Mouse (Mus musculus) forebrain, embryonic 14.5 days (tissue): ENCODE data around the gene Myh6. TPM values are rescaled to one million over a fixed set of nuclear protein-coding genes. Genes with fewer than 3 reads are reported as not detected.
"Not testable (repeated sequence)": the region's sequence is repeated elsewhere in the genome, so short reads cannot be mapped to it uniquely, and the experiment has no call there.

Experiments used
- ATAC-seq: fragments of 200-750 bp; cut with Nextera tagmentation; 2 replicates; pipeline ENCODE4 v1.8.0; 2017; ENCODE audit warnings: mild to moderate bottlenecking, moderate library complexity
- DNase-seq: peaks from one replicate; pipeline ENCODE4 v3.0.0-alpha.2; 2015; ENCODE audit warnings: low spot score
- H3K27ac ChIP-seq: fragments of 300-500 bp; sonication (generic); 2 replicates; pipeline ENCODE4 v1.5.1; 2014; ENCODE audit warnings: low read depth, mild to moderate bottlenecking, control low read depth, low read length, moderate library complexity
- H3K27me3 ChIP-seq: fragments of 300-500 bp; sonication (generic); replicated peaks from 2 replicates; pipeline ENCODE4 v1.6.1; 2014; ENCODE audit warnings: low read length, control low read depth, mixed read lengths; ENCODE audit not compliant: control insufficient read depth, insufficient read depth
- H3K36me3 ChIP-seq: fragments of 300-500 bp; sonication (generic); 2 replicates; pipeline ENCODE4 v1.6.1; 2014; ENCODE audit warnings: low read length, control low read depth; ENCODE audit not compliant: control insufficient read depth, insufficient read depth
- H3K4me1 ChIP-seq: fragments of 300-500 bp; sonication (generic); 2 replicates; pipeline ENCODE4 v1.6.1; 2014; ENCODE audit warnings: antibody characterized with exemption, low read length, control low read depth; ENCODE audit not compliant: control insufficient read depth, insufficient read depth
- H3K4me2 ChIP-seq: fragments of 300-500 bp; sonication (generic); 2 replicates; pipeline ENCODE4 v1.6.1; 2014; ENCODE audit warnings: mild to moderate bottlenecking, control low read depth, low read length
- H3K4me3 ChIP-seq: fragments of 300-500 bp; sonication (generic); 2 replicates; pipeline ENCODE4 v1.5.1; 2014; ENCODE audit warnings: low read depth, low read length, control low read depth
- H3K9ac ChIP-seq: fragments of 300-500 bp; sonication (generic); 2 replicates; pipeline ENCODE4 v1.6.1; 2014; ENCODE audit warnings: mild to moderate bottlenecking, low read length, control low read depth, moderate library complexity
- H3K9me3 ChIP-seq: fragments of 300-500 bp; sonication (generic); replicated peaks from 2 replicates; pipeline ENCODE4 v1.6.1; 2016; ENCODE audit warnings: low read length, control low read depth, mixed read lengths; ENCODE audit not compliant: control insufficient read depth
- WGBS: fragments of 180-500 bp; shearing (Covaris S2); extraction: QIAGEN DNeasy Blood & Tissue Kit; methylation state at CpG from one replicate; pipeline ENCODE4 v1.1.7; 2014; 5-methylcytosine and 5-hydroxymethylcytosine counted together
- polyA plus RNA-seq: library from polyadenylated mRNA; unstranded; fragments of >200 nt; fragmentation: Nextera tagmentation; extraction: Ambion mirVana; gene quantifications from 2 replicates; pipeline ENCODE4 v1.2.1, GENCODE M21; 2014

The Myh6 gene
- polyA plus RNA-seq, 1 experiment from 2014 or later = 1.2 TPM

DNA sequence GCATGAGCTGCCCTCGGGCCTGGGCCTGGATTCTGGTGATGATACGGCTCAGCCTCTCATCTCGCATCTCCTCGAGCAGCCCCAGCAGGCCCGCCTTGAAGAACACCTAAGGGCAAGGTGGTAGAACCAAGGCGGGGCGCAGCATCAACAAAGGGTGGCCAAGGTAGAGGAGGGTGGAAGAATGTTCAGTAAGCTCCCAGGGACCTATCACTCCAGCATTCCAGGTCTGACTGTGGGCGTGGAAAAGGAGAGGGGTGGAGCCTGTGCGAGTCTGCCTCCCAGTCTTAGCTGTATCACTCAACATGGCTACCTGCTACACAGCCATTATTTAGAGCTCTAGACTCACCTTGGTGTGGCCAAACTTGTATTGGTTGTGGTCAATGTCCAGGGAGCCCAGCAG is 10.2 kb downstream of the Myh6 start:
- WGBS = 88% methylated on average over 9 of the region's 9 CpGs
- no peaks in the 10 kb centered on the region for H3K4me1 ChIP-seq
- no peaks in the 10 kb centered on the region for H3K36me3 ChIP-seq
- no peak overlapping the region for H3K9ac ChIP-seq
- H3K27me3 ChIP-seq = no peaks in the 10 kb centered on the region
- H3K9me3 ChIP-seq = no peaks in the 10 kb centered on the region
- H3K4me2 ChIP-seq = no peak overlapping the region
- DNase-seq = no peak
- no peak for ATAC-seq
- H3K4me3 ChIP-seq = no peak overlapping the region
- no peak overlapping the region for H3K27ac ChIP-seq

DNA sequence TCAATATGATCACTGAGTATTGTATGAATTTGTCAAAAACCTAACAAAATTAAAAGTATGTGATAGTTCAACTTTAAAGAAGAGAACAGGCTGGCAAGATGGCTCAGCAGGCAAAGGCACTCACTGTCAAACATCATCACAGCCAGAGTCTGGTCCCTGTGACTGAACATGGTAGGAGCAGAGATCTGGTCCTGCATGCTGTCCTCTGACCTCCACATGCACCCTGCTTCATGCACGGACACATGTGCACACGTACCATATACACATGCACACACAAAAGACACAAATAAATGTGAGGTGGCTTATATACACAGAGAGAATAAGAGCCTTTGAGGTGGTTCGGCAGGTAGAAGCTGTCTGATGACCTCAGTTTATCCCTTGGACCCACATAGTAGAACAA is 11.2 kb downstream of the Myh6 start:
- no peaks in the 10 kb centered on the region for H3K36me3 ChIP-seq
- H3K27ac ChIP-seq = no peak overlapping the region
- no peak overlapping the region for H3K9ac ChIP-seq
- no peaks in the 10 kb centered on the region for H3K27me3 ChIP-seq
- 83% methylated on average over 3 of the region's 3 CpGs for WGBS
- no peaks in the 10 kb centered on the region for H3K4me1 ChIP-seq
- no peak overlapping the region for H3K4me2 ChIP-seq
- H3K4me3 ChIP-seq = no peak overlapping the region
- no peaks in the 10 kb centered on the region for H3K9me3 ChIP-seq
- ATAC-seq (no peak), DNase-seq (no peak)

DNA sequence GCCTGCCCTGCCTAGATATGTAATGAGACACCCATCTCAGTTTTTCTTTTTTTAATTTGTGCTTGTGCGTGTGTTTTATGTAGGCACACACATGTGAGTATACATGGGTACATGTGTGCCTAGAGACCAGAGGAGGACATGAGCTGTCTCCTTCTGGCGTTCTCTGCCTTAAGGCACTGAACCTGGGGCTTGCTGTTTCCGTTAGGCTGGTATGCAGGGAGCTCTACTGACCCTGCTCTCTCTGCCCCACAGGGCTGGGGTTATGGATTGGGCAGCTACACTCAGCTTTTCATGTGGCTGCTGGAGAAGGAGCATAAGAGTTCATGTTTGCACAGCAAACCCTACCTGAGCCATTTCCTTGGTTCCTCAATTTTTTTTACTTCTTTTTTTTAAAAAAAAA is 12.3 kb downstream of the Myh6 start:
- H3K4me3 ChIP-seq = no peak overlapping the region
- no peak overlapping the region for H3K27ac ChIP-seq
- WGBS = 87% methylated on average over 3 of the region's 3 CpGs
- no peaks in the 10 kb centered on the region for H3K9me3 ChIP-seq
- no peak overlapping the region for H3K9ac ChIP-seq
- H3K4me1 ChIP-seq = no peaks in the 10 kb centered on the region
- H3K36me3 ChIP-seq = no peaks in the 10 kb centered on the region
- DNase-seq (no peak), ATAC-seq (no peak)
- H3K4me2 ChIP-seq = no peak overlapping the region
- no peaks in the 10 kb centered on the region for H3K27me3 ChIP-seq

DNA sequence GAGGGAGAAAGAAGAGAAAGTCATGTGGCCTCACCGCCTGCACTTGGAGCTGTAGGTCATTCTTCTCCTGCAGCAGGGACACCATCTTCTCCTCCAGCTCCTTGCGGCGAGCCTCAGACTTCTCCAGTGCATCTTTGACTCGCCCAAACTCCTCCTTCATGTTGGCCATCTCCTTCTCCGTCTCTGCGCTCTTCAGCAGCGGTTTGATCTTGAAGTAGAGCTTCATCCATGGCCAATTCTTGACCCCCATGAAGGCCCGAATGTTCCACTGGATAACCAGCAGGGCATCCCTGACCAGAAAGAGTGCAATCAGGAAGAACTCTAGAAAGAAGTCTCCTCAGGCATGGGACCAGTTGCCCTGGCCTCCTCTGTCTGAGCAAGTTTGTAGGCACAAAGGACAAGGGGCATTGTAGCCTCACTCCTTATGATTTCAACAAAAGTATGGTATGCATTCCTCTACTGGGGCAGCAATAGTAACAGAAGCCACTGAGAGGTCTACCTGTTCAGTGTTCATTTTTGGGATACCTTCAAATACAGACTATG is 13.0 kb downstream of the Myh6 start:
- H3K4me3 ChIP-seq = no peak overlapping the region
- no peaks in the 10 kb centered on the region for H3K36me3 ChIP-seq
- no peak for DNase-seq
- H3K9ac ChIP-seq = no peak overlapping the region
- ATAC-seq = no peak
- H3K4me1 ChIP-seq = no peaks in the 10 kb centered on the region
- no peak overlapping the region for H3K27ac ChIP-seq
- no peaks in the 10 kb centered on the region for H3K9me3 ChIP-seq
- no peak overlapping the region for H3K4me2 ChIP-seq
- 89% methylated on average over 8 of the region's 8 CpGs for WGBS
- H3K27me3 ChIP-seq = no peaks in the 10 kb centered on the region

DNA sequence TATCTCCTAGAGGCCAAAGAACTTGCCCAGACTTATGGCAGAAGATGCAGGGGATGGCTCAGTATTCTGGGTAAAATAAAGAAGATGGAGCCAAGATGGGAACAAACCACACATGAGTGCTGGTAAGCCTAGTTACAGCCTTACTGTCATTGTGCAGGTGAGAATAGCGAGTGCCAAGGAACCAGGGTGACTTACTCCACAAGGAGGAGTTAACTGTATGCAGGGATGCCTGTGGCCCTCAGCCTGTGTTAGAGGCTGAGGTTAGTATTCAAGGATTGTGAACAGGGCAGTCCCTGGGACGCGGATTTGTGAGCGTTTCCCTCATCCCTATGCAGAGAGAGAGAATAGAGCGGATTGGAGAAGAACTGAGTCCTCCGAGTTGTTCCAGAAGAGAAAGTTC is 15.1 kb downstream of the Myh6 start:
- Histone ChIP-seq H3K27me3 (no peaks in the 10 kb centered on the region), H3K9me3 (no peaks in the 10 kb centered on the region), H3K4me3 (no peak overlapping the region), H3K27ac (no peak overlapping the region), H3K4me2 (no peak overlapping the region), H3K9ac (no peak overlapping the region), H3K36me3 (no peaks in the 10 kb centered on the region), H3K4me1 (no peaks in the 10 kb centered on the region)
- no peak for ATAC-seq
- DNase-seq = no peak
- WGBS = 82% methylated on average over 6 of the region's 6 CpGs

DNA sequence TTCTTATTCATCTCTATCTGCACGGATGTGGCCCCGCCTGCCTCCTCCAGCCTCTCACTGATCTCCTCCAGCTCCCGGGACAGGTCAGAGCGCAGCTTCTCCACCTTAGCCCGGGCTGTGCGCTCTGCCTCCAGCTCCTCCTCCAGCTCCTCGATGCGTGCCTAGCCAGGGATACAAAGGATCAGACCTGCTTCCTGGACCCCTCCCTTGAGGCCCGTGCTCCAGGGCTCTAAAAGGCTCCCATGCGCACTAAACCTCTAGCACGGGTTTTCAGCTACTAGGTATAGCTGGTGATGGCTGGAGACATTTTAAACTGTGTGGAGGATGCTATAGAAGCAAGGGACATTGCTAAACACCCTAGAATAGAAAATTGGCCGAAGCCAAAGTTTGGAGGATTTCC is 16.2 kb downstream of the Myh6 start:
- Histone ChIP-seq H3K4me1 (no peaks in the 10 kb centered on the region), H3K9ac (no peak overlapping the region), H3K36me3 (no peaks in the 10 kb centered on the region), H3K4me2 (no peak overlapping the region), H3K9me3 (no peaks in the 10 kb centered on the region), H3K27ac (no peak overlapping the region), H3K4me3 (no peak overlapping the region), H3K27me3 (no peaks in the 10 kb centered on the region)
- no peak for ATAC-seq
- WGBS = 64% methylated on average over 12 of the region's 12 CpGs
- no peak for DNase-seq

DNA sequence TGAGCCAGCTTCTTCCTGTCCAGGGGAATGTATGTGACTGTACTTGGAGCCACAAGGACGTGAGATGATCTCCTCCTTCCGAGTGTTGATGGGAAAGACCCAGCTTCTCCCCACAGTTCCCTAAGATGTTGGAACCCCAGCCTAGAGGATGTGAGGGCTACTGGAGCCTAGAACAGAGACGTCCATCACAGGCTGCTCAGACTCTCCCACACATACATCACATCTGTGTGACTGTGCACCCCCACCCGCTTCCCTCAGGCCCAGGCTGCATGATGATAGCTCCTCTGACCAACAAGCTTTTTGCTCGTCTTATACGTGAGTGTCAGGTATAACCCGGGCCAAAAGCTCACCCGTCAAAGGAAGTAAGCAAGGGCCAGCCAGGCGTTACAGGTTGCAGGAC is 17.9 kb downstream of the Myh6 start:
- DNase-seq (no peak), ATAC-seq (no peak)
- Histone ChIP-seq H3K4me1 (no peaks in the 10 kb centered on the region), H3K4me2 (no peak overlapping the region), H3K27ac (no peak overlapping the region), H3K36me3 (no peaks in the 10 kb centered on the region), H3K9me3 (no peaks in the 10 kb centered on the region), H3K27me3 (no peaks in the 10 kb centered on the region), H3K4me3 (no peak overlapping the region), H3K9ac (no peak overlapping the region)
- 93% methylated on average over 9 of the region's 9 CpGs for WGBS

DNA sequence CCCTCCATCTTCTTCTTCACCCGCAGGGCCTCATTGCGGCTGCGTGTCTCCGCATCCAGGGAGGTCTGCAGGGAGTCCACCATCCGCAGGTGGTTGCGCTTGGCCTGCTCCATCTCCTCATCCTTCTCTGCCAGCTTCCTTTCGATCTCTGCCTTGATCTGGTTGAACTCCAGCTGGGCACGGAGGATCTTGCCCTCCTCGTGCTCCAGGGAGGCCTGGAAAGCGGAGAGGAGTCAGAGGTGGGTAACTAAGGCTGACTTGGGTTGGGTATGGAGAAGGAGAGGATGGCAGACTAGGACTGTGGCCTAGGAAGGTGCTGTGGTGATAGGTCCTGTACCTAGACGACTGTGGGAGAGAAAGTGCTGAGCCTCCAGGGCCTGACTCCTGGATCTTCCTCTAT is 19.7 kb downstream of the Myh6 start:
- not testable (repeated sequence) for DNase-seq, H3K36me3 ChIP-seq, H3K27me3 ChIP-seq, H3K27ac ChIP-seq, H3K4me3 ChIP-seq, H3K4me1 ChIP-seq, H3K9me3 ChIP-seq, ATAC-seq, H3K9ac ChIP-seq, H3K4me2 ChIP-seq
- WGBS = 88% methylated on average over 10 of the region's 11 CpGs

DNA sequence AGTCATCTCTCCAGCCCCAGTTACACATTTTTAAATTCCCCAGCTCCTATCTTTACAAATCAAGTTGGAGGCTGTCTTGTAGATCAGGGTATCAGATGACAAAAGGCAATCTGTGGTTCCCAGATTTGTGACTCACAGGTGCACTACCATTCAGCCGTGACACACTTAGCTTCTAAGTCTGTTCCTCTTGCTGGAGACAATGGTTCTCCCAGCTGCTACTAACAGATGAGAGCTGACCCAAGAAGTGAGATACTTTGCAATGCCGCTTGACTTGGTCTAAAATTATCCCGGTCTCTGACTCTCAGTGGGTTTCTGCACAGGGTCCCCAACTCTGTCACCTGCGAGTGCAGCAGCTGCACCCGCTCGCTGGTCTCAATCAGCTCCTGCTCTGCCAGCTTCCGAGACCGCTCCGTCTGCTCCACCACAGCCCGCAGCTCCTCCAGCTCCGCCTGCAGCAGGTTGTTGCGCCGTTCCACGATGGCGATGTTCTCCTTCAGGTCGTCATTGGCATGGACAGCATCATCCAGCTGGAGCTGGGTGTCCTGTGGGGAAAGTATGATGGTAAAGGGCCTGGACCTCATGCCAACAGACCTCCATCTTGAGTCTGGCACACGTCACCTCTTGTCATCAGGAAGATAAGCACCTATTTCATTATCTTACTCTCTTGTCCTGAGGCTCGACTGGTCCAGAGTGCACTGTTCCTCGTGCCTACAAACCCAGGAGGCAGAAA is 20.6 kb downstream of the Myh6 start:
- Histone ChIP-seq H3K27me3 (no peaks in the 10 kb centered on the region), H3K36me3 (no peaks in the 10 kb centered on the region), H3K9ac (no peak overlapping the region), H3K4me2 (no peak overlapping the region), H3K4me1 (no peaks in the 10 kb centered on the region), H3K4me3 (no peak overlapping the region), H3K9me3 (no peaks in the 10 kb centered on the region), H3K27ac (no peak overlapping the region)
- 83% methylated on average over 19 of the region's 19 CpGs for WGBS
- no peak for DNase-seq
- ATAC-seq = no peak
